Mouse (Mus musculus) inflammation-experienced regulatory T-cells (primary cell): ENCODE results near the gene Vmn1r13. TPM values are rescaled to one million over a fixed set of nuclear protein-coding genes. Genes with fewer than 3 reads are reported as not detected.

Experiments
- polyA plus RNA-seq, 2 experiments: library from polyadenylated mRNA; unstranded; fragments of 100-300 nt; shearing (Covaris generic); gene quantifications; one replicate each; pipeline ENCODE4 v1.2.1; 2017

Gene Vmn1r13
- polyA plus RNA-seq, result 1 to 10 TPM in 1 of 2 experiments, under 1 TPM in 1; 0.58 to 1.4 TPM

GRCm38 (mm10) chr6:57202990-57203389, at the start of gene Vmn1r13:
Gene Vmn1r13 (plus strand): TSS chr6:57203290.

GRCm38 (mm10) chr6:57156619-57157018, 46.5 kb upstream of the Vmn1r13 start, which contains the start of gene Vmn1r12:
Gene Vmn1r12 (plus strand): TSS chr6:57156919.

GRCm38 (mm10) chr6:57231386-57231785, 28.3 kb downstream of the Vmn1r13 start, which contains the start of gene Vmn1r14:
Gene Vmn1r14 (plus strand): TSS chr6:57231686.

GRCm38 (mm10) chr6:57257652-57258051, 54.6 kb downstream of the Vmn1r13 start, which contains the start of gene Vmn1r15:
Gene Vmn1r15 (plus strand): TSS chr6:57257952.

Other genes starting within 250 kb of the Vmn1r13 start
- under 1 TPM; 0.08 to 0.32 TPM for gene Vmn1r5, start 233.0 kb upstream of the Vmn1r13 start, polyA plus RNA-seq
- under 1 TPM in 1 of 2 experiments, not detected in 1; 0.42 TPM for gene Vmn1r6, start 206.0 kb upstream of the Vmn1r13 start, polyA plus RNA-seq
- not detected for gene Vmn1r7, start 178.0 kb upstream of the Vmn1r13 start, polyA plus RNA-seq
- gene Vmn1r8, start 171.0 kb upstream of the Vmn1r13 start, polyA plus RNA-seq, result under 1 TPM in 1 of 2 experiments, not detected in 1; 0.29 TPM
- not detected for gene Vmn1r9, start 136.5 kb upstream of the Vmn1r13 start, polyA plus RNA-seq
- gene Vmn1r10, start 93.8 kb upstream of the Vmn1r13 start, polyA plus RNA-seq, result not detected
- under 1 TPM in 1 of 2 experiments, not detected in 1; 0.84 TPM for gene Vmn1r11, start 69.8 kb upstream of the Vmn1r13 start, polyA plus RNA-seq
- 1 to 10 TPM in 1 of 2 experiments, under 1 TPM in 1; 0.04 to 1.2 TPM for gene Vmn1r12, start 46.4 kb upstream of the Vmn1r13 start, polyA plus RNA-seq
- under 1 TPM in 1 of 2 experiments, not detected in 1; 0.02 TPM for gene Vmn1r14, start 28.4 kb downstream of the Vmn1r13 start, polyA plus RNA-seq
- not detected for gene Vmn1r15, start 54.7 kb downstream of the Vmn1r13 start, polyA plus RNA-seq
- under 1 TPM; 0.10 to 0.11 TPM for gene Vmn1r16, start 126.2 kb downstream of the Vmn1r13 start, polyA plus RNA-seq
- not detected for gene Vmn1r17, start 160.4 kb downstream of the Vmn1r13 start, polyA plus RNA-seq
- gene Vmn1r18, start 192.5 kb downstream of the Vmn1r13 start, polyA plus RNA-seq, result under 1 TPM; 0.01 to 0.20 TPM
- not detected for gene Vmn1r19, start 200.5 kb downstream of the Vmn1r13 start, polyA plus RNA-seq
- gene Vmn1r20, start 225.6 kb downstream of the Vmn1r13 start, polyA plus RNA-seq, result not detected